Mouse (Mus musculus) olfactory bulb, adult 2 months (tissue): ENCODE data around the gene Defb36. TPM values are rescaled to one million over a fixed set of nuclear protein-coding genes. Genes with fewer than 3 reads are reported as not detected.

Experiments used
- H3K27ac ChIP-seq: fragments of 200-500 bp; 2 replicates; pipeline ENCODE4 v1.5.1; 2012; ENCODE audit warnings: low read depth, low read length; ENCODE audit not compliant: insufficient read depth
- H3K4me1 ChIP-seq: fragments of 200-500 bp; 2 replicates; pipeline ENCODE4 v1.6.1; 2012; ENCODE audit warnings: low read length; ENCODE audit not compliant: control insufficient read depth, insufficient read depth
- H3K4me3 ChIP-seq: fragments of 200-500 bp; 2 replicates; pipeline ENCODE4 v1.5.1; 2012; ENCODE audit warnings: mild to moderate bottlenecking, low read depth, low read length, moderate library complexity; ENCODE audit not compliant: insufficient read depth
- CTCF ChIP-seq: fragments of 200-500 bp; IDR thresholded peaks from 2 replicates; pipeline ENCODE4 v1.5.1; 2012; ENCODE audit warnings: low read depth, mild to moderate bottlenecking, low read length, moderate library complexity; ENCODE audit not compliant: insufficient read depth
- POLR2A ChIP-seq: fragments of 200-500 bp; IDR thresholded peaks from 2 replicates; pipeline ENCODE4 v1.6.1; 2012; ENCODE audit warnings: mild to moderate bottlenecking, low read depth, low read length, moderate library complexity; ENCODE audit not compliant: insufficient read depth
- WGBS: fragments of 180-500 bp; shearing (Covaris S2); methylation state at CpG from one replicate; pipeline ENCODE4 v1.1.7; 2018; 5-methylcytosine and 5-hydroxymethylcytosine counted together
- polyA plus RNA-seq: library from polyadenylated mRNA; stranded (reverse); fragments of >200 nt; gene quantifications from 2 replicates; pipeline ENCODE4 v1.2.4, GENCODE M21; 2012; ENCODE audit warnings: low replicate concordance; ENCODE audit not compliant: missing spikeins, insufficient read depth, insufficient read length

Defb36 gene
- polyA plus RNA-seq, 1 experiment = not detected

GRCm38 (mm10) chr2:152628066-152628465 is 23.9 kb downstream of the Defb36 start:
- H3K27ac ChIP-seq = no peak overlapping the region
- no peak overlapping the region for H3K4me3 ChIP-seq
- 68% methylated on average over 17 of the region's 17 CpGs for WGBS
- TF ChIP-seq CTCF (no peak), POLR2A (no peak)
- H3K4me1 ChIP-seq = peaks cover 11% of the 10 kb centered on the region

GRCm38 (mm10) chr2:152629239-152629638 is 25.1 kb downstream of the Defb36 start:
- no peak for TF ChIP-seq CTCF
- no peak for TF ChIP-seq POLR2A
- H3K27ac ChIP-seq = no peak overlapping the region
- H3K4me3 ChIP-seq = no peak overlapping the region
- H3K4me1 ChIP-seq = peaks cover 17% of the 10 kb centered on the region
- WGBS = 81% methylated on average over 3 of the region's 3 CpGs

- Histone ChIP-seq H3K4me3 (no peak overlapping the region), H3K4me1 (peaks cover 17% of the 10 kb centered on the region), H3K27ac (no peak overlapping the region)
- no peak for TF ChIP-seq POLR2A
- TF ChIP-seq CTCF = no peak
- 89% methylated on average over 6 of the region's 6 CpGs for WGBS
These were observed 25.8 kb downstream of the Defb36 start for GRCm38 (mm10) chr2:152629904-152630303.

DNA sequence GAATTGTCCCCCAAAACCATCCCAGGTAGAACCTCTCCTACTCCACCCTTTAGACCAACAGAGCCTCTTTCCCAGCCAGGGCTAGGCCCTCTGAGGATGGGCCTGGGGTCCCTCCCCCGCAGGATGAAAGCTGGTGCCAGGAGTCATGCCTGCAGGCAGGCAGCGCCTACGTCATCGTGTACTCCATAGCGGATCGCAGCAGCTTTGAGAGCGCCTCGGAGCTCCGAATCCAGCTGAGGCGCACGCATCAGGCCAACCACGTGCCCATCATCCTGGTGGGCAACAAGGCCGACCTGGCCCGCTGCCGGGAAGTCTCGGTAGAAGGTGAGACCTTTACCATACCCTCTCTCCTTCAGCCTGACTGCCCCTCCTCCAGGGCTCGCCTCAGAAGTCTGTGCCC is 29.2 kb downstream of the Defb36 start:
- TF ChIP-seq CTCF = no peak
- no peak for TF ChIP-seq POLR2A
- Histone ChIP-seq H3K4me3 (peak overlapping the region; percentile 21), H3K4me1 (peaks cover 5% of the 10 kb centered on the region; the same call in 1 of the 2 replicates), H3K27ac (no peak overlapping the region)
- 37% methylated on average over 17 of the region's 17 CpGs for WGBS

- no peak for TF ChIP-seq CTCF
- no peak for TF ChIP-seq POLR2A
- Histone ChIP-seq H3K4me3 (no peak overlapping the region), H3K4me1 (peaks cover 6% of the 10 kb centered on the region; the same call in 1 of the 2 replicates), H3K27ac (no peak overlapping the region)
- 87% methylated on average over 29 of the region's 29 CpGs for WGBS
These were observed 30.2 kb downstream of the Defb36 start for GRCm38 (mm10) chr2:152634311-152634710.

DNA sequence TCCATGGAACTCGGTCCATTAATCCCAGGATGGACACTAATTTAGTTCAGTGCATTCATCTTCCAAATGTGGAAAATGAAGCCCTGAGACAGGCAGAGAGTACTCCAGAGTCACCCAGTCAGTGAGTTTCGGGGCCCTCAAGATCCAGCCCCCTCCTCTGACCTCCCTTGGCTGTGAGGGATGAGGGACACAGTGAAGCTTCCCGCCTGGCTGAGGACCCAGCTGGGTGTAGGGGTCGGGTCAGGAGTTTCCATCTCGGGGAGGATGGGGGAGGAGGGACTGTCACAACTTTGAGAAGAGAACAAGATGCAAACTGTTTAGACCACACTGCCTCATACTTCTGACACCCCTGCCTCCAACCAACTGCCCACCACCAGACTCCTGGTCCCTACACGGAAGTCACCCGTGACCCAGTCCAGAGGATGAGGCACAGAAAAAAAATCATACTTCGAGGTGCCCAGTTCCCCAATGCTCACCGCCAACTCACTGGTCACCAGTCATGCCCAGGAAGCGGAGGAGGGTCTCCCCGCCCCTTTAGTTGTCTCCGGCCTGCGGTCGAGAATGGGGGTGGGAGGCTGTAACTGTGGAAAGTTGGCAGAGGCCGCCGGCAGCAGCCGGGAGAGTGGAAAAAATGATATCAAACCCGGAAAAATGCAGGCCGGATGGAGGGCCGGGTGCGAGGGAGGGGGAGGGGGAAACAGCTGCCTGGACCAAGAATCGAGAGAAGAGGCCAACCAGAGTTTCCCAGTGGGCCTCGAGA is 32.3 kb downstream of the Defb36 start:
- Histone ChIP-seq H3K4me3 (no peak overlapping the region), H3K27ac (no peak overlapping the region), H3K4me1 (peaks cover 12% of the 10 kb centered on the region; the same call in 1 of the 2 replicates)
- TF ChIP-seq CTCF (no peak), POLR2A (no peak)
- 71% methylated on average over 23 of the region's 23 CpGs for WGBS

DNA sequence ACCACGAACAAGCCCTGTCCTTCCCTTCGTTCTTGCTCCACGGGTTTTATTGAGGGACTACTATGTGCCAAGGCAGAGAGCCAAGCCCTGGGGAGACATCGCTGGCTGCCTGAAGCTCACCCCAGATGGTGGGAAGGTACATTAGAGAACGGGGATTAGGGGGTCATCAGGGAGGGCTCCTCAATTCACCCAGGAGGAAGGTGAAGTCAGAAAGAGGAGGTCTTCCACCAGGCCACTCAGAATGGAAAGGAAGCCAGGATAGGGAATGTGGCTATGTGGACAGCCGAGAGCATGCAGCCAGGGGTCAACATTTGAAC is 32.8 kb downstream of the Defb36 start:
- no peak overlapping the region for H3K4me3 ChIP-seq
- H3K4me1 ChIP-seq = peaks cover 12% of the 10 kb centered on the region; the same call in 1 of the 2 replicates
- no peak overlapping the region for H3K27ac ChIP-seq
- 0 out of 2 replicates have a peak, but pooled peaks have one; percentile 11 for TF ChIP-seq POLR2A
- no peak for TF ChIP-seq CTCF
- WGBS = 79% methylated on average over 6 of the region's 6 CpGs

DNA sequence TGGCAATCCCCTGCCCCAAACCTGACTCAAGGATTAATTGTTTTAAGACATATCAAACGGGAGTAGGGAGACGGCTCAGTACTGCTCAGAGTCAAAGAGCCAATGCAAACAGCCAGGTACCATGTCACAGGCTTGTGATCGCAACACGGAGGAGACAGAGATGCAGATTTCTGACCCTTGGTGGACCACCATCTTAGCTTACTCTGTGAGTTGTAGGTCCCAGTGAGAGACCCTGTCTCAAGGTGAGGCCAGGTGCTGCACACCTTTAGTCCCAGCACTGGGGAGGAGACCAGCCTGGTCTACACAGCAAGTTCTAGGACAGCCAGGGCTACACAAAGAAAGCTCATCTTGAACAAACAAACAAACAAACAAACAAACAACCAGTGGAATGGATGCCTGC is 33.3 kb downstream of the Defb36 start:
- peaks cover 12% of the 10 kb centered on the region; the same call in 1 of the 2 replicates for H3K4me1 ChIP-seq
- no peak overlapping the region for H3K4me3 ChIP-seq
- TF ChIP-seq CTCF (no peak), POLR2A (no peak)
- 95% methylated on average over 4 of the region's 4 CpGs for WGBS
- H3K27ac ChIP-seq = no peak overlapping the region

GRCm38 (mm10) chr2:152638865-152639264 is 34.7 kb downstream of the Defb36 start:
- H3K27ac ChIP-seq = no peak overlapping the region
- no peak overlapping the region for H3K4me3 ChIP-seq
- H3K4me1 ChIP-seq = peaks cover 7% of the 10 kb centered on the region; the same call in 1 of the 2 replicates
- TF ChIP-seq CTCF = no peak
- no peak for TF ChIP-seq POLR2A
- 68% methylated on average over 6 of the region's 6 CpGs for WGBS
